Mouse (Mus musculus) frontal cortex, postnatal 25 days (tissue): ENCODE measurements around the gene Celsr1.

Experiments
- DNase-seq, 2 experiments: peaks; one replicate each; pipeline ENCODE4 v3.0.0; 2022; ENCODE audit warnings: low spot score in 2 of 2

The Celsr1 gene

GRCm38 (mm10) chr15:86034781-86035360 is 1.3 kb upstream of the Celsr1 start:
- DNase-seq, result no peak

GRCm38 (mm10) chr15:86034021-86034523 is 495 bp upstream of the Celsr1 start:
- DNase-seq, result no peak

- DNase-seq, result no peak
Measured at GRCm38 (mm10) chr15:86032811-86033190, 776 bp downstream of the Celsr1 start.

GRCm38 (mm10) chr15:86029981-86030380 is 3.6 kb downstream of the Celsr1 start:
- no peak for DNase-seq

- no peak for DNase-seq
Measured at GRCm38 (mm10) chr15:86027871-86028270, 5.7 kb downstream of the Celsr1 start.

GRCm38 (mm10) chr15:86021971-86022370 is 11.6 kb downstream of the Celsr1 start:
- DNase-seq, result no peak

GRCm38 (mm10) chr15:86021301-86021700 is 12.3 kb downstream of the Celsr1 start:
- DNase-seq, result no peak

- no peak for DNase-seq
Measured at GRCm38 (mm10) chr15:86020008-86020407, 13.6 kb downstream of the Celsr1 start.

- DNase-seq, result no peak
Measured at GRCm38 (mm10) chr15:86018753-86019512, 14.6 kb downstream of the Celsr1 start.

GRCm38 (mm10) chr15:86017336-86017735 is 16.2 kb downstream of the Celsr1 start:
- DNase-seq, result no peak

- DNase-seq, result no peak
Measured at GRCm38 (mm10) chr15:86015860-86016541, 17.6 kb downstream of the Celsr1 start.

- no peak for DNase-seq
Measured at GRCm38 (mm10) chr15:86015026-86015425, 18.6 kb downstream of the Celsr1 start.

- DNase-seq, result no peak
Measured at GRCm38 (mm10) chr15:86013656-86014055, 19.9 kb downstream of the Celsr1 start.

GRCm38 (mm10) chr15:86013130-86013529 is 20.4 kb downstream of the Celsr1 start:
- no peak for DNase-seq

GRCm38 (mm10) chr15:86007690-86008121 is 25.9 kb downstream of the Celsr1 start:
- no peak for DNase-seq

GRCm38 (mm10) chr15:86005691-86006525 is 27.7 kb downstream of the Celsr1 start:
- no peak for DNase-seq

- DNase-seq, result no peak
Measured at GRCm38 (mm10) chr15:86004048-86004447, 29.5 kb downstream of the Celsr1 start.

- DNase-seq, result no peak
Measured at GRCm38 (mm10) chr15:86000706-86001292, 32.8 kb downstream of the Celsr1 start.

- no peak for DNase-seq
Measured at GRCm38 (mm10) chr15:85998525-85999230, 34.9 kb downstream of the Celsr1 start.

GRCm38 (mm10) chr15:85996031-85996765 is 37.4 kb downstream of the Celsr1 start:
- DNase-seq, result no peak
